Mouse (Mus musculus) megakaryocyte, adult 5-6 weeks (primary cell): ENCODE measurements around the gene Olfr642. TPM values are rescaled to one million over a fixed set of nuclear protein-coding genes. Genes with fewer than 3 reads are reported as not detected.
A peak's percentile ranks its signal among the peaks of the same experiment; 100 is the strongest.

Experiments used
- ATAC-seq: 2 replicates; pipeline ENCODE4 v1.8.0; 2016; ENCODE audit warnings: mild to moderate bottlenecking, inconsistent platforms; ENCODE audit not compliant: poor library complexity, severe bottlenecking
- total RNA-seq, 2 experiments: library from RNA; stranded (forward) in 1 of 2; stranded (reverse) in 1 of 2; fragments of 153-499, 151-499 nt in 1 of 2; fragments of 221-1000, 200-1000 nt in 1 of 2; gene quantifications; 2 replicates each; pipeline versions ENCODE4 v1.2.3 to v1.2.4; 2015 to 2017

The Olfr642 gene
- total RNA-seq (2015) (not detected in 2 replicates), total RNA-seq (2017) (not detected in 2 replicates)

DNA sequence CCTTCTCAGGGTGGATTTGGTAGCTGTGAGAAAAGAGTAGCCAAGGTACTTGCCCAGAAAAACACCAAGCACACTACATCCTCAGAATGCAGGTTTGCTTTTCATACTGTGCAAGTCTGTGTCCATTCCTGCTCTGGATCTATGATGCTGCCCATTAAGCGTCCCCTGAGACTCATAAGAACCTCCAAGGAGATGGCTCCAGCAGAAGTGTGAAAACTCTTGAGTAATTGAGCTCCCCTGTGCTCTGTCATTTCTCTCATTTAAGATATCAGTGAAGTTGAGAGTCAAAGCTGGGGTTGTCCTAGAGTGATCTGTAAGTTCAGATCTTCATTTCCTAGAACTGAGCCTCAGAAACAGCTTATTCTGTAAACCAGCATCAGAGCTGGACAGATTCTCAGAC, at the start of gene Olfr642:
Gene Olfr642 (minus strand): TSS at position 101 of the 400 bp plus-strand sequence.
- no peak for ATAC-seq

DNA sequence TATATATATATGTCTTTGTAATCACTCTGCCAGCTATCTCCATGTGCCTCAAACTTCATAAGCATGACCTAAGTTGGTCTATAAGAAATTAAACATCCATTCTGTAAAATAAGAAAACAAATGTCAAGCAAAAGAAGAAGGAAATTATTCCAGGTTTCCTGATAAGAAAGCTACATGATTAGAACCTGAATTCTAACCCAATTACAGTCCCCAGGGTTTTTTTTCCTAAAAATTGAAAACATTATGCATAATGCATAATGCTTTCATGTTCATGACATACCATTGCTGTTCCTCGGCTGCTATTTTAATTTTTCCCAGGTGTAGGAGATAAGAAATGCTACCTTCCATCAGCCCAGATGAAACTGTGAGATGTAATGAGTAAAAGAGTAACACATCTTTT, 32.9 kb upstream of the Olfr642 start, which contains the start of gene Olfr645:
Gene Olfr645 (minus strand): TSS at position 101 of the 400 bp plus-strand sequence.
- no peak for ATAC-seq

DNA sequence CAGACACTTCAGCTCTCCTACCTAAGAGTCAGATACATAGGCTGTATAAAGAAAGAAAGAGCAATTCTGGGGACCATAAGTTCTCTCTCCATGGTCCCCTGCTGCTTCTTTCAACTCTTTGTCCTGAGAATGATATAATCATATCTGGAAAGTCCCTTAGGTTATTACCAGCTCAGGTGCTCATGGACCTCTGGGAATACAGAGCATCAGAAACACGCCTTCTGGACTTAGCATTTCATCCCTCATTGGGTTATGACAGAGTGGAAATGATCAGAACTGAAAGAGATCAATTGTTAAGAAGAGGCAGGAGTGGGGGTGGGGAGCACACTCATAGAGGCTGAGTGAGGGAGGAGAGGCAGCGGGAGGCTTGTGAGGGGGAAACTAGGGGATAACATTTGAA, 19.3 kb upstream of the Olfr642 start, which contains the start of gene Olfr644:
Gene Olfr644 (minus strand): TSS at position 101 of the 400 bp plus-strand sequence.
- no peak for ATAC-seq

DNA sequence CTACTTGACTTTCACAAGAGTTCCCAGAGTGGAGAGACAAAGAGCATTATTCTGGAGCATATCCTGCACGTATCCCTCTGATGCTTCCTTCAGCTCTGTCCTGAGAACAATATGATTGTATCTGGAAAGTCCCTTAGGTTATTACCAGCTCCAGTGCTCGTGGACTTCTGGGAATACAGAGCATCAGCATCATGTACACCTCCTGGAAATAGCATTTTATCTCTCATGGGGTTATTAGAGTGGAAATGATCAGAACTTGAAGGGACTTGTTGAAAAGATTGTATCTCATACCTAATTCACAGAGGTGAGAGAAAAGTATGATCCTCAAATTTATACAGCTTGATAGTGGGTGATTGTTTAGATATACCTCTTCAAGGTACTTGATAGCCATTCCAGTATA, 8.9 kb upstream of the Olfr642 start, which contains the start of gene 4930516K23Rik:
Gene 4930516K23Rik (minus strand): TSS at position 101 of the 400 bp plus-strand sequence.
- ATAC-seq, result no peak

DNA sequence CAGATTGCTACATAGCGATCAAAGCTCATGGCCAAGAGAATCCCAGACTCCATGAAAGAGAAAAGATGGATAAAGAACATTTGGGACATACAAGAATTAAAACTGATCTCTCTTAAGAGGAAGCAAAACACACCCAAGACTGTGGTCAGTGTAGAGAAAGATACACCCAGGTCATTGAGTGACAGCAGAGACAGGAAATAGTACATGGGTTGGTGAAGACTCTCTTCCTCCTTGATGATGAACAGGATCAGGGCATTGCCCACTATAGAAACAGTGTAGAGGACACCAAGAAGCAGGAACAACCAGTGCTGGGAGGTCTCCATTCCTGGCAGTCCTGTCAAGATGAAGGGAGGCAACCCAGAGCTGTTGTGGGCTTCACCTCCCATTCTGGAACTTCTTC, 6.7 kb upstream of the Olfr642 start:
- peak; percentile 64 for ATAC-seq

DNA sequence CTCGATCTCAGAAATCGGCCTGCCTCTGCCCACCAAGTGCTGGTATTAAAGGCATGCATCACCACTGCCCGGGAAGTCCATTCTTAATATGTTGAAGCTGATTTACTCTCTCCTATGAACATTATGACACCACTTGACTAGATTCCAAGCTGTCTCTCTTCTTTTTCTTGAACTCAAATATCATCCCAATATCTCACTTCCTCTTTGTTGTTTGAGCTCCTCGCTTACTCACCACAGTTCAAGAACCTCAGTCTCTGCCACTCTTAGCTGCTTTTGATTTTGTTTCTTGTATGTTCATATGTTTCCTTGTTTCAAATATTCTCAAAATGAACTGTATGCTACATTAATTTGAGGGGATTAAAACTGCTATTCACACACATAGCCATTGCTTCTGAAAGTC, 1.7 kb downstream of the Olfr642 start:
- ATAC-seq, result peak; percentile 82

DNA sequence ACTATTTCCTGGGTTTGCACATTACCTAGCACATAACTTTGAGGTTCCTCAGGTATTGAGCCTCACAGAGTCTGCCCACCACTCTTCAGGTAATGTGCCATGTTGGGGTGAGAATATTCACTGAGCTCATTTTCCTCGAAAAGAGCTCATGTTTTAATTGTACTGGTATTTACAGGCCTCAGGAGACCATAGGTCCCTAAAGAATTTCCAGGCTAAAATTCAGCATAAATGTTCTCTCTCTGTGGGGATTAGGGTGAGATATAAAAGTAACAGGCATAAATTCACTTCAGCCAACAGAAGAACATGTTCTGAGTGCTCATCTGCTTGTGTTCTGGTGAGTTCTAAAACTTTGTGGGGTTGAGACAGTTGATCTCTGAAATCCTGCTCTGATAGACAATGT, 17.3 kb downstream of the Olfr642 start, which contains the start of gene Olfr641:
Gene Olfr641 (plus strand): TSS at position 301 of the 400 bp plus-strand sequence.
- ATAC-seq, result no peak

DNA sequence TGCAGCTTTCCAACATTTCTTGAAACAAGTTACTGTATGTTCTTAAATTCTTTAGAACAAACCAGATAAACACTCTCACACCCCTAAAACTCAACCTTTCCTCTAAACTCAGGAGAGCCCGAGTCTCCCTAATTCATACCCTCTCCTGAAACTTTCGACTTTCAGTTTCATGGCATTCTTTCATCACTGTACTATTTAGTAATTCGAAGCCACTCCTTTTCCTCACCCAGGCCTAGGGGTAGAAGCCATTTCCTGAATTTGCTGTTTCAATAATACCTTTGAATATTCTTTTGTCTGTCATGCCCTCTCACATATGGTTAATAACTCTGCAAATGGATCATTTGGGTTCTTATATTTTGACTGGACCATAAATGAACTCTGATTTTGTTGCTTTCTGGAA, 25.5 kb downstream of the Olfr642 start:
- peak; percentile 91 for ATAC-seq

DNA sequence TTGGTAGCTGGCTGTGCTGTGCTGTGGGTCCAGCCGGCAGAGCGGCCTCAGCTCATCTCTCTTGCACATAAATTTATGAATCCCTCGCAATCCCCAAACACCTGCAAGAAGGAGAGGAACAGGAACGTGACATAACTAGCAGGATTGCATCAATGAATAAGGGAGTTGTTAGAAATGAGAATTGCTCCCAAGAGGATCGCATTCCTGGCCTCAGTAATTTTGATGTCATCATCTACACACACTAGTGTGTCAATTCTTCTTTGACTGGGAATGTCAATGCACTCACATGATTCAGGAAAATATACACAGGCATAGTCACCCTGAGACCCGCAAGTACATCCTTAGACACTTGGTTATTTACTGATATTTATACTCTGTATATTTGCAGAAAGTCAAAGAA, 27.0 kb downstream of the Olfr642 start, which contains the start of gene Olfr640:
Gene Olfr640 (minus strand): TSS at position 101 of the 400 bp plus-strand sequence.
- ATAC-seq, result no peak

DNA sequence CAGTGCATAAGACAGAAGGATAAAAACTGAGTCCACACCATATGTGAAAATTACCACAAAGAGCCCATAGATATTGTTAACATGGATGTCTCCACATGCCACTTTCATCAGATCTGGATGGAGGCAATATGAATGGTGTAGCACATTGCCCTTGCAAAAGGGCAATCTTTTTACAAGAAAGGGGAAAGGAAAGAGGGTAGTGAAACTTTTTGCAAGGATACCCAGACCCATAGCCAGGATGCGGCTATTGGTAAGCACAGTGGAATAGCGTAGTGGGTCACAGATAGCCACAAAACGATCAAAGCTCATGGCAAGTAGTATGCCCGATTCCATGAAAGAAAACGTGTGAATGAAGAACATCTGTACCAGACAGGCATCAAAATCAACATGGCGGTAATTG, 30.8 kb downstream of the Olfr642 start:
- peak; percentile 82 for ATAC-seq

DNA sequence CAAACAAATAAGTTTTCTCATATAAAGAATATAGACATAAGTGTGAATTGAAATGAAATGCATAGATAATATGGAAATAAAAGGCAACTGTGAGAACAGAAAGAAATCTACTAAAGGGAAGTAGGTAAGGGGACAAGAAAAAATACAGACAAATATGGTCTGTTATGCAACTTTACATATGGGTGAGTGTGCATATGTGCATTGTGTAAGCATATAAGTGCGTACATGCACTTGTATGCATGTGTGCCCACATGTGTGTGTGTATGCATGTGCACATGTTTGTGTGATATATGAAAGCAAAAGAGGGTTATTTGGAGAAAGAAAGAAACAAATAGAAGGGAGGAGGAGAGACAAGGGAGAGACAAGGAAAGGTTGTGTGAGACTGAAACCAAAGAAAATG, 33.5 kb downstream of the Olfr642 start:
- peak; percentile 44 for ATAC-seq

DNA sequence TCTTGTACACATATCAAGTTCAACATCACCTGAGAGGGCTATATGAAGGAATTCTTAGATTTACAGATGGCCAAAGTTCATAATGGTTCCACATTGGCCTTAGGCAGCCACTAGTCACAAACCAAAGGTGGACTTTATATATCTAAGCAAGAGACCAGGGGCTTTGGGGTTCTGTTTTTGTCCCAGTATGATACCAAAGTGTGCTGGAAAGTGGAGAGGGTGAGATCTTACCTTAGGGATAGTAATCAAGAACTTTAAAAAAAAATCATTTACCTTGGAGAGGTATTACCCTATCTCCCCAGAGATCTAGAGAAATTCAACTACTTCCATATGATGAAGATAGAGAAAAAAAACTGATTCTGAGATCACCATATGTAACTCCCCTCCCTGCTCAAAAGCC, 35.3 kb downstream of the Olfr642 start, which contains the start of gene Olfr639:
Gene Olfr639 (minus strand): TSS at position 101 of the 400 bp plus-strand sequence.
- ATAC-seq, result no peak

DNA sequence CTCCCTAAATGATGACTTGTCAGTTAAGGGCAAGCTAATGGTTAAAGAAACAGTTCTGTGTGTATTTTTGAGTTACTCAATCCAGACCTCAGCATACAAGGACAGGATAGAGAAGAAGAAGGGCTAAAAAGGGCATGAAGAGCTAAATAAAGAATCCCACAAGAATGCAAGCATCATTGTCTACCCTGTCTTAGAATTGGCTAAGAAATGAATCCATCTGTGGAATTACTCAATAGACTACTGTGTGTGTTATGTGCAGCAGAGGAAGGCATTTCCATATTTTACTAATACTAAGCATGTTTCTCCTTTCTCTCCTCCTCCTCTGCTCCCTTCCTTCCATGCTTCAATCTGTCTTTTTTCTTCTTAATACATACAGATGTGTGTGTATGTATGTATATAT, 53.3 kb downstream of the Olfr642 start:
- ATAC-seq, result no peak

DNA sequence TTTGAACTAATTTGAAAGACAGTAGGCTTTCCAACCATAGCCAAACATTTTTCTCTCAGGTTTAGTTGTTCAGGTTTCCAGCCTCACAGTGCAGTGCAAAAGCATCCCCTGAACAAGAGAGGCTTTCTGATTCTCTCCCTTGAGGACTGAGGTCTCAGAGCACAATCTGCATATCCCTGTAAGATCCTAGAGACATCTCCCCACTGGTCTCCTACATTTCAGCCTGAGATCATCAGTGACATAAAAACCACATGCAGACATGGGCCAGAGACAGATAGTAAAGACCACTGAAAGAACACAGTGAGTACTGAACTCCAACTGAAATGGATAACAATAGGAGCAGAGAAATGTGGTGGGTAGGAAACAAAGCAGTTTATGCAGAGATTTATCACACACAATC, 54.0 kb downstream of the Olfr642 start, which contains the start of gene Olfr638:
Gene Olfr638 (plus strand): TSS at position 301 of the 400 bp plus-strand sequence.
- ATAC-seq, result no peak

Other genes with a start within 250 kb of the Olfr642 start
- 43.0 and 130 TPM in 2 replicates for gene Hbb-bt, start 238.7 kb downstream of the Olfr642 start, total RNA-seq (2015)
- 14.3 and 23.0 TPM in 2 replicates for gene Hbb-bt, start 238.7 kb downstream of the Olfr642 start, total RNA-seq (2017)
- gene Hbb-bs, start 224.6 kb downstream of the Olfr642 start, total RNA-seq (2015), result 106 and 274 TPM in 2 replicates
- 71.1 and 121 TPM in 2 replicates for gene Hbb-bs, start 224.6 kb downstream of the Olfr642 start, total RNA-seq (2017)
- gene Hbb-bh2, start 212.1 kb downstream of the Olfr642 start, total RNA-seq (2015), result not detected in 2 replicates
- not detected in 2 replicates for gene Hbb-bh2, start 212.1 kb downstream of the Olfr642 start, total RNA-seq (2017)
- not detected in 2 replicates for gene Hbb-bh1, start 209.5 kb downstream of the Olfr642 start, total RNA-seq (2015)
- not detected in 2 replicates for gene Hbb-bh1, start 209.5 kb downstream of the Olfr642 start, total RNA-seq (2017)
- not detected in 2 replicates for gene Hbb-y, start 199.4 kb downstream of the Olfr642 start, total RNA-seq (2015)
- gene Hbb-y, start 199.4 kb downstream of the Olfr642 start, total RNA-seq (2017), result not detected in 2 replicates
- not detected in 2 replicates for gene Olfr66, start 166.4 kb downstream of the Olfr642 start, total RNA-seq (2015)
- not detected in 2 replicates for gene Olfr66, start 166.4 kb downstream of the Olfr642 start, total RNA-seq (2017)
- not detected in 2 replicates for gene Olfr64, start 158.2 kb downstream of the Olfr642 start, total RNA-seq (2015)
- gene Olfr64, start 158.2 kb downstream of the Olfr642 start, total RNA-seq (2017), result not detected in 2 replicates
- not detected in 2 replicates for gene Olfr65, start 149.2 kb downstream of the Olfr642 start, total RNA-seq (2015)
- gene Olfr65, start 149.2 kb downstream of the Olfr642 start, total RNA-seq (2017), result not detected in 2 replicates
- not detected in 2 replicates for gene Olfr631, start 123.8 kb downstream of the Olfr642 start, total RNA-seq (2015)
- gene Olfr631, start 123.8 kb downstream of the Olfr642 start, total RNA-seq (2017), result not detected in 2 replicates
- gene Olfr632, start 118.3 kb downstream of the Olfr642 start, total RNA-seq (2015), result not detected in 2 replicates
- gene Olfr632, start 118.3 kb downstream of the Olfr642 start, total RNA-seq (2017), result not detected in 2 replicates
- not detected in 2 replicates for gene Olfr633, start 108.2 kb downstream of the Olfr642 start, total RNA-seq (2015)
- gene Olfr633, start 108.2 kb downstream of the Olfr642 start, total RNA-seq (2017), result not detected in 2 replicates
- gene Olfr635, start 81.5 kb downstream of the Olfr642 start, total RNA-seq (2015), result not detected in 2 replicates
- not detected in 2 replicates for gene Olfr635, start 81.5 kb downstream of the Olfr642 start, total RNA-seq (2017)
- gene Olfr638, start 53.9 kb downstream of the Olfr642 start, total RNA-seq (2015), result not detected in 2 replicates
- not detected in 2 replicates for gene Olfr638, start 53.9 kb downstream of the Olfr642 start, total RNA-seq (2017)
- not detected in 2 replicates for gene Olfr639, start 35.4 kb downstream of the Olfr642 start, total RNA-seq (2015)
- gene Olfr639, start 35.4 kb downstream of the Olfr642 start, total RNA-seq (2017), result not detected in 2 replicates
- gene Olfr640, start 27.1 kb downstream of the Olfr642 start, total RNA-seq (2015), result not detected in 2 replicates
- gene Olfr640, start 27.1 kb downstream of the Olfr642 start, total RNA-seq (2017), result not detected in 2 replicates
- not detected in 2 replicates for gene Olfr641, start 17.2 kb downstream of the Olfr642 start, total RNA-seq (2015)
- gene Olfr641, start 17.2 kb downstream of the Olfr642 start, total RNA-seq (2017), result not detected in 2 replicates
- gene 4930516K23Rik, start 8.8 kb upstream of the Olfr642 start, total RNA-seq (2015), result not detected in 2 replicates
- 0.55 TPM in 1 of 2 replicates, not detected in the other for gene 4930516K23Rik, start 8.8 kb upstream of the Olfr642 start, total RNA-seq (2017)
- gene Olfr644, start 19.2 kb upstream of the Olfr642 start, total RNA-seq (2015), result not detected in 2 replicates
- gene Olfr644, start 19.2 kb upstream of the Olfr642 start, total RNA-seq (2017), result not detected in 2 replicates
- gene Olfr645, start 32.8 kb upstream of the Olfr642 start, total RNA-seq (2015), result not detected in 2 replicates
- gene Olfr645, start 32.8 kb upstream of the Olfr642 start, total RNA-seq (2017), result not detected in 2 replicates
- not detected in 2 replicates for gene Olfr646, start 52.2 kb upstream of the Olfr642 start, total RNA-seq (2015)
- not detected in 2 replicates for gene Olfr646, start 52.2 kb upstream of the Olfr642 start, total RNA-seq (2017)
- gene Ubqln5, start 77.2 kb upstream of the Olfr642 start, total RNA-seq (2015), result not detected in 2 replicates
- gene Ubqln5, start 77.2 kb upstream of the Olfr642 start, total RNA-seq (2017), result not detected in 2 replicates
- gene Olfr643, start 84.7 kb upstream of the Olfr642 start, total RNA-seq (2015), result not detected in 2 replicates
- gene Olfr643, start 84.7 kb upstream of the Olfr642 start, total RNA-seq (2017), result not detected in 2 replicates
- gene Ubqln3, start 90.6 kb upstream of the Olfr642 start, total RNA-seq (2015), result not detected in 2 replicates
- not detected in 2 replicates for gene Ubqln3, start 90.6 kb upstream of the Olfr642 start, total RNA-seq (2017)
- gene Ubqlnl, start 97.9 kb upstream of the Olfr642 start, total RNA-seq (2015), result not detected in 2 replicates
- not detected in 2 replicates for gene Ubqlnl, start 97.9 kb upstream of the Olfr642 start, total RNA-seq (2017)
- not detected in 2 replicates for gene Olfm5, start 112.2 kb upstream of the Olfr642 start, total RNA-seq (2015)
- gene Olfm5, start 112.2 kb upstream of the Olfr642 start, total RNA-seq (2017), result not detected in 2 replicates
- gene Olfr648, start 130.7 kb upstream of the Olfr642 start, total RNA-seq (2015), result 0.16 and 0.38 TPM in 2 replicates
- gene Olfr648, start 130.7 kb upstream of the Olfr642 start, total RNA-seq (2017), result 0.04 TPM in 1 of 2 replicates, not detected in the other
- gene Olfr649, start 143.3 kb upstream of the Olfr642 start, total RNA-seq (2015), result not detected in 2 replicates
- gene Olfr649, start 143.3 kb upstream of the Olfr642 start, total RNA-seq (2017), result not detected in 2 replicates
- gene Trim6, start 166.1 kb upstream of the Olfr642 start, total RNA-seq (2015), result 0.31 and 0.50 TPM in 2 replicates
- gene Trim6, start 166.1 kb upstream of the Olfr642 start, total RNA-seq (2017), result 0.70 and 1.9 TPM in 2 replicates
- 21.2 and 22.8 TPM in 2 replicates for gene Trim34a, start 191.8 kb upstream of the Olfr642 start, total RNA-seq (2015)
- gene Trim34a, start 191.8 kb upstream of the Olfr642 start, total RNA-seq (2017), result 26.9 and 31.2 TPM in 2 replicates
- 12.2 and 13.9 TPM in 2 replicates for gene Trim5, start 235.4 kb upstream of the Olfr642 start, total RNA-seq (2015)
- gene Trim5, start 235.4 kb upstream of the Olfr642 start, total RNA-seq (2017), result 12.9 and 13.9 TPM in 2 replicates